Mouse (Mus musculus) intestine, postnatal 0 days (tissue): Measurements from ENCODE around the gene Prdm16. TPM values are rescaled to one million over a fixed set of nuclear protein-coding genes. Genes with fewer than 3 reads are reported as not detected.
A peak's percentile ranks its signal among the peaks of the same experiment; 100 is the strongest.

Source experiments
- ATAC-seq: fragments of 200-750 bp; cut with Nextera tagmentation; 2 replicates; pipeline ENCODE4 v1.8.0; 2017; ENCODE audit warnings: mild to moderate bottlenecking, moderate TSS enrichment, moderate library complexity
- H3K27ac ChIP-seq: fragments of 300-500 bp; sonication (generic); 2 replicates; pipeline ENCODE4 v1.5.1; 2014; ENCODE audit warnings: mild to moderate bottlenecking, low read depth, low read length, moderate library complexity
- H3K27me3 ChIP-seq: fragments of 300-500 bp; sonication (generic); replicated peaks from 2 replicates; pipeline ENCODE4 v1.6.1; 2014; ENCODE audit warnings: low read length, mixed read lengths; ENCODE audit not compliant: control insufficient read depth, insufficient read depth
- H3K36me3 ChIP-seq: fragments of 300-500 bp; sonication (generic); 2 replicates; pipeline ENCODE4 v1.6.1; 2014; ENCODE audit warnings: mild to moderate bottlenecking, moderate library complexity; ENCODE audit not compliant: control insufficient read depth, insufficient read depth
- H3K4me1 ChIP-seq: fragments of 300-500 bp; sonication (generic); replicated peaks from 2 replicates; pipeline ENCODE4 v1.6.1; 2014; ENCODE audit warnings: antibody characterized with exemption, low read length, mixed read lengths; ENCODE audit not compliant: control insufficient read depth, insufficient read depth
- H3K4me2 ChIP-seq: fragments of 300-500 bp; sonication (generic); replicated peaks from 2 replicates; pipeline ENCODE4 v1.6.1; 2014; ENCODE audit warnings: low read depth, mild to moderate bottlenecking, moderate library complexity
- H3K4me3 ChIP-seq: fragments of 300-500 bp; sonication (generic); 2 replicates; pipeline ENCODE4 v1.5.1; 2014; ENCODE audit warnings: low read depth, low read length
- H3K9ac ChIP-seq: fragments of 300-500 bp; sonication (generic); 2 replicates; pipeline ENCODE4 v1.6.1; 2014; ENCODE audit warnings: mild to moderate bottlenecking, low read depth, low read length
- H3K9me3 ChIP-seq: fragments of 300-500 bp; sonication (generic); 2 replicates; pipeline ENCODE4 v1.6.1; 2016; ENCODE audit warnings: mixed run types; ENCODE audit not compliant: control insufficient read depth
- CTCF ChIP-seq: sonication (generic); IDR thresholded peaks from 2 replicates; pipeline ENCODE4 v1.5.1; 2016; ENCODE audit warnings: low read depth, mild to moderate bottlenecking, control low read depth, antibody characterized with exemption, moderate library complexity
- WGBS: fragments of 180-500 bp; shearing (Covaris S2); extraction: QIAGEN DNeasy Blood & Tissue Kit; methylation state at CpG from one replicate; pipeline ENCODE4 v1.1.7; 2014; 5-methylcytosine and 5-hydroxymethylcytosine counted together
- polyA plus RNA-seq: library from polyadenylated mRNA; unstranded; fragments of >200 nt; fragmentation: Nextera tagmentation; extraction: Ambion mirVana; gene quantifications from 2 replicates; pipeline ENCODE4 v1.2.1, GENCODE M21; 2015

Gene Prdm16
- polyA plus RNA-seq, 1 experiment from 2014 or later, result 9.0 TPM

- Histone ChIP-seq H3K4me1 (no peaks in the 10 kb centered on the region; the same call in 1 of the 2 replicates), H3K9me3 (no peaks in the 10 kb centered on the region), H3K36me3 (no peaks in the 10 kb centered on the region), H3K27me3 (no peaks in the 10 kb centered on the region), H3K4me2 (0 out of 2 replicates have a peak overlapping the region, but pooled peaks have one; percentile 3), H3K4me3 (no peak overlapping the region), H3K9ac (no peak overlapping the region), H3K27ac (no peak overlapping the region)
- ATAC-seq, result no peak
- no peak for TF ChIP-seq CTCF
- 36% methylated on average over 17 of the region's 17 CpGs for WGBS
These were observed 112.8 kb downstream of the Prdm16 start for GRCm38 (mm10) chr4:154523898-154524297.

- Histone ChIP-seq H3K9me3 (no peaks in the 10 kb centered on the region), H3K27ac (no peak overlapping the region), H3K4me2 (no peak overlapping the region), H3K9ac (no peak overlapping the region), H3K27me3 (no peaks in the 10 kb centered on the region), H3K4me1 (peaks cover 2% of the 10 kb centered on the region; the same call in 1 of the 2 replicates), H3K4me3 (no peak overlapping the region), H3K36me3 (no peaks in the 10 kb centered on the region)
- 89% methylated on average over 7 of the region's 7 CpGs for WGBS
- TF ChIP-seq CTCF, result no peak
- no peak for ATAC-seq
These were observed 114.6 kb downstream of the Prdm16 start for GRCm38 (mm10) chr4:154521881-154522676.

GRCm38 (mm10) chr4:154519470-154520037, 117.1 kb downstream of the Prdm16 start:
- Histone ChIP-seq H3K4me2 (no peak overlapping the region), H3K9me3 (no peaks in the 10 kb centered on the region), H3K27me3 (no peaks in the 10 kb centered on the region), H3K27ac (no peak overlapping the region), H3K4me1 (peaks cover 3% of the 10 kb centered on the region; the same call in 1 of the 2 replicates), H3K36me3 (no peaks in the 10 kb centered on the region), H3K9ac (no peak overlapping the region), H3K4me3 (no peak overlapping the region)
- WGBS, result 80% methylated on average over 16 of the region's 16 CpGs
- ATAC-seq, result no peak
- TF ChIP-seq CTCF, result no peak

GRCm38 (mm10) chr4:154517991-154518390, 118.7 kb downstream of the Prdm16 start:
- no peak for ATAC-seq
- no peak overlapping the region for H3K4me2 ChIP-seq
- H3K9me3 ChIP-seq, result no peaks in the 10 kb centered on the region
- H3K4me1 ChIP-seq, result peaks cover 3% of the 10 kb centered on the region; the same call in 1 of the 2 replicates
- peak; percentile 24; the same call in 1 of the 2 replicates for TF ChIP-seq CTCF
- no peaks in the 10 kb centered on the region for H3K36me3 ChIP-seq
- 66% methylated on average over 7 of the region's 7 CpGs for WGBS
- H3K27ac ChIP-seq, result no peak overlapping the region
- no peak overlapping the region for H3K9ac ChIP-seq
- no peaks in the 10 kb centered on the region for H3K27me3 ChIP-seq
- H3K4me3 ChIP-seq, result no peak overlapping the region

DNA sequence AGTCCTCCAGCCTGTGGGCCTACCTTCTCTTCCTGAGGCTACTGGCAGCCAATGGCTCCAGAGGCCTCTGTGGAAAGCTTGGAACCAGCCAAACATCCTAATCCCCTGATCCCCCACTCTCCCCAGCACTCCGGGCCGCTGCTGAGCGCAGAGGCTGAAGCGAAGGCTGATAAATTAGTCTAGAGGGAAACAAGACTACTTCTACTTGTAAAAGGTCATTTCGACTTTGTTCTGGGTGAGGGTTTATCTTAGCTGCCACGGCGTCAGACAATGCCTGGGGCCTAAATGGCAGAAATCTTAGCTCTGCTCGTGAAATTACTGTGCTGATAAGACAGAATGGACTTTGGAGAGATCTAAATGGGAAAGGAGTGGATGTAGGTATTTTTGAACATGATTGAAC, 120.2 kb downstream of the Prdm16 start:
- Histone ChIP-seq H3K4me1 (peaks cover 3% of the 10 kb centered on the region; the same call in 1 of the 2 replicates), H3K27ac (peak overlapping the region; percentile 62), H3K27me3 (no peaks in the 10 kb centered on the region), H3K4me3 (no peak overlapping the region), H3K36me3 (no peaks in the 10 kb centered on the region), H3K9me3 (no peaks in the 10 kb centered on the region), H3K9ac (no peak overlapping the region), H3K4me2 (no peak overlapping the region)
- WGBS, result 27% methylated on average over 8 of the region's 8 CpGs
- no peak for TF ChIP-seq CTCF
- peak; percentile 20; the same call in 1 of the 2 replicates for ATAC-seq

DNA sequence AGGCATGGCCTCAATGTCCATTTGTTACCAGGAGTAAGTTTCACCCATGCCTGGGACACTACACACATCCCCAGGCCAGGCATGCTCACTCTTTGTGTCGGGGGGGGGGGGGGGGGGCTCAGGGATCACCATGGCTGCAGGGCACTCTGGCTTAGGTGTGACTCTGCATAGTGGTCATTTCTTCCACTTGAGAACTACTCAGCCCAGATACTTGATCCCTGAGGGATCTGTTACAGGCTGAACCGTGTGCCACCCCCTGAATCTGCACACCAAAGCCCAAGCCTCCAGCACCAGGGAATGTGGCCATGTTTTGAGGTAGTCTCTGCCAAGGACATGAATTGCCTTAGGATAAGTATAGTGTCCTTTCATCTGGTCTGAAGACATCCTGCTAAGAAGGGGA, 123.0 kb downstream of the Prdm16 start:
- H3K4me1 ChIP-seq, result peaks cover 3% of the 10 kb centered on the region
- H3K4me2 ChIP-seq, result no peak overlapping the region
- ATAC-seq, result no peak
- H3K27ac ChIP-seq, result no peak overlapping the region
- H3K27me3 ChIP-seq, result no peaks in the 10 kb centered on the region
- no peaks in the 10 kb centered on the region for H3K9me3 ChIP-seq
- H3K36me3 ChIP-seq, result no peaks in the 10 kb centered on the region
- H3K9ac ChIP-seq, result no peak overlapping the region
- WGBS, result 75% methylated on average over 2 of the region's 2 CpGs
- H3K4me3 ChIP-seq, result no peak overlapping the region
- TF ChIP-seq CTCF, result no peak
